Mouse (Mus musculus) midbrain, postnatal 0 days (tissue): Measurements from ENCODE around the gene Psme1. TPM values are rescaled to one million over a fixed set of nuclear protein-coding genes. Genes with fewer than 3 reads are reported as not detected.
A peak's percentile ranks its signal among the peaks of the same experiment; 100 is the strongest.

ENCODE experiments used
- ATAC-seq: fragments of 200-750 bp; cut with Nextera tagmentation; 2 replicates; pipeline ENCODE4 v1.8.0; 2017; ENCODE audit warnings: moderate number of reproducible peaks, mild to moderate bottlenecking, moderate TSS enrichment, moderate library complexity; ENCODE audit not compliant: low FRiP score
- DNase-seq: peaks from one replicate; pipeline ENCODE4 v3.0.0-alpha.2; 2015; ENCODE audit warnings: low spot score
- H3K27ac ChIP-seq: fragments of 300-500 bp; sonication (generic); 2 replicates; pipeline ENCODE4 v1.5.1; 2014; ENCODE audit warnings: low read depth, mild to moderate bottlenecking, low read length, mixed read lengths
- H3K27me3 ChIP-seq: fragments of 300-500 bp; sonication (generic); 2 replicates; pipeline ENCODE4 v1.6.1; 2014; ENCODE audit warnings: low read length, control low read depth, mixed read lengths; ENCODE audit not compliant: insufficient read depth
- H3K36me3 ChIP-seq: fragments of 300-500 bp; sonication (generic); 2 replicates; pipeline ENCODE4 v1.6.1; 2014; ENCODE audit warnings: low read length, control low read depth, mixed read lengths; ENCODE audit not compliant: insufficient read depth
- H3K4me1 ChIP-seq: fragments of 300-500 bp; sonication (generic); 2 replicates; pipeline ENCODE4 v1.6.1; 2014; ENCODE audit warnings: mild to moderate bottlenecking, control low read depth, antibody characterized with exemption, low read length, mixed read lengths; ENCODE audit not compliant: insufficient read depth
- H3K4me2 ChIP-seq: fragments of 300-500 bp; sonication (generic); 2 replicates; pipeline ENCODE4 v1.6.1; 2014; ENCODE audit warnings: low read depth, mild to moderate bottlenecking, low read length, mixed read lengths; ENCODE audit not compliant: poor library complexity, severe bottlenecking
- H3K4me3 ChIP-seq: fragments of 300-500 bp; sonication (generic); 2 replicates; pipeline ENCODE4 v1.5.1; 2014; ENCODE audit warnings: low read depth, mild to moderate bottlenecking, low read length, moderate library complexity
- H3K9ac ChIP-seq: fragments of 300-500 bp; sonication (generic); replicated peaks from 2 replicates; pipeline ENCODE4 v1.6.1; 2014; ENCODE audit warnings: mild to moderate bottlenecking, low read length, moderate library complexity, mixed read lengths; ENCODE audit not compliant: poor library complexity, severe bottlenecking
- H3K9me3 ChIP-seq: fragments of 300-500 bp; sonication (generic); 2 replicates; pipeline ENCODE4 v1.6.1; 2016; ENCODE audit warnings: low read length, control low read depth
- CTCF ChIP-seq: IDR thresholded peaks from 2 replicates; pipeline ENCODE4 v1.5.1; 2016; ENCODE audit warnings: antibody characterized with exemption, mild to moderate bottlenecking
- WGBS: fragments of 180-500 bp; shearing (Covaris S2); extraction: QIAGEN DNeasy Blood & Tissue Kit; methylation state at CpG from one replicate; pipeline ENCODE4 v1.1.7; 2014; 5-methylcytosine and 5-hydroxymethylcytosine counted together
- polyA plus RNA-seq: library from polyadenylated mRNA; unstranded; fragments of >200 nt; fragmentation: Nextera tagmentation; extraction: Ambion mirVana; gene quantifications from 2 replicates; pipeline ENCODE4 v1.2.1, GENCODE M21; 2015
- total RNA-seq: library from RNA; depleted of rRNA; stranded (reverse); fragments of >200 nt; gene quantifications from 2 replicates; pipeline ENCODE4 v1.2.3, GENCODE M21; 2014

The Psme1 gene
- total and polyA plus RNA-seq, 2 experiments from 2014 or later: 119 to 268 TPM

- H3K4me3 ChIP-seq: no peak overlapping the region
- H3K4me1 ChIP-seq: no peaks in the 10 kb centered on the region
- no peaks in the 10 kb centered on the region for H3K9me3 ChIP-seq
- WGBS: 62% methylated on average over 9 of the region's 9 CpGs
- peaks cover 13% of the 10 kb centered on the region for H3K36me3 ChIP-seq
- DNase-seq (no peak), ATAC-seq (no peak)
- H3K27ac ChIP-seq: no peak overlapping the region
- H3K9ac ChIP-seq: no peak overlapping the region
- TF ChIP-seq CTCF: peak; percentile 56
- H3K4me2 ChIP-seq: no peak overlapping the region
- no peaks in the 10 kb centered on the region for H3K27me3 ChIP-seq
These were observed 4.2 kb downstream of the Psme1 start for GRCm38 (mm10) chr14:55581981-55582681.

- Histone ChIP-seq H3K36me3 (peaks cover 19% of the 10 kb centered on the region), H3K4me2 (peak overlapping the region; percentile 80), H3K4me3 (peak overlapping the region; percentile 53), H3K9me3 (no peaks in the 10 kb centered on the region), H3K27me3 (no peaks in the 10 kb centered on the region), H3K9ac (peak overlapping the region; percentile 79), H3K27ac (peak overlapping the region; percentile 67; the same call in 1 of the 2 replicates), H3K4me1 (no peaks in the 10 kb centered on the region)
- ATAC-seq (no peak), DNase-seq (no peak)
- WGBS: 37% methylated on average over 5 of the region's 5 CpGs
- no peak for TF ChIP-seq CTCF
These were observed 6.4 kb downstream of the Psme1 start for GRCm38 (mm10) chr14:55584303-55584701.

- Histone ChIP-seq H3K4me1 (no peaks in the 10 kb centered on the region), H3K9me3 (no peaks in the 10 kb centered on the region), H3K36me3 (peaks cover 19% of the 10 kb centered on the region), H3K9ac (peak within 1 kb of the TSS; percentile 79), H3K27me3 (no peaks in the 10 kb centered on the region), H3K27ac (peak within 1 kb of the TSS; percentile 67), H3K4me3 (peak within 1 kb of the TSS; percentile 53), H3K4me2 (peak within 1 kb of the TSS; percentile 80)
- WGBS: 3% methylated on average over 43 of the region's 43 CpGs
- ATAC-seq: peak; percentile 72
- DNase-seq: peak; percentile 66
- 0 out of 2 replicates have a peak, but pooled peaks have one; percentile 12 for TF ChIP-seq CTCF
These were observed 7.0 kb downstream of the Psme1 start, which contains the start of gene Emc9 for GRCm38 (mm10) chr14:55584702-55585565. Emc9 (minus strand) TSS chr14:55585302.

- 66% methylated on average over 6 of the region's 6 CpGs for WGBS
- Histone ChIP-seq H3K4me3 (peak overlapping the region; percentile 53), H3K36me3 (peaks cover 17% of the 10 kb centered on the region), H3K4me1 (no peaks in the 10 kb centered on the region), H3K27me3 (no peaks in the 10 kb centered on the region), H3K9me3 (no peaks in the 10 kb centered on the region), H3K9ac (no peak overlapping the region), H3K4me2 (peak overlapping the region; percentile 80), H3K27ac (no peak overlapping the region; the same call in 1 of the 2 replicates)
- DNase-seq: no peak
- no peak for TF ChIP-seq CTCF
- no peak for ATAC-seq
These were observed 7.6 kb downstream of the Psme1 start for GRCm38 (mm10) chr14:55585566-55585960.

- no peaks in the 10 kb centered on the region for H3K27me3 ChIP-seq
- H3K4me1 ChIP-seq: no peaks in the 10 kb centered on the region
- 91% methylated on average over 2 of the region's 2 CpGs for WGBS
- peaks cover 13% of the 10 kb centered on the region for H3K36me3 ChIP-seq
- no peak for ATAC-seq
- no peak overlapping the region for H3K9ac ChIP-seq
- H3K4me3 ChIP-seq: no peak overlapping the region
- H3K9me3 ChIP-seq: no peaks in the 10 kb centered on the region
- peak; percentile 32 for TF ChIP-seq CTCF
- no peak overlapping the region for H3K4me2 ChIP-seq
- H3K27ac ChIP-seq: no peak overlapping the region
- DNase-seq: no peak
These were observed 8.2 kb downstream of the Psme1 start for GRCm38 (mm10) chr14:55586149-55586548.
